Mouse (Mus musculus): ENCODE measurements around the gene Irf4.

- TF ChIP-seq CTCF (IDR thresholded peaks at IDR 0.05; ENCODE audit: borderline replicate concordance, control insufficient read depth, extremely low read depth, insufficient read depth, low read length, poor library complexity): no peak
- TF ChIP-seq POLR2A (IDR thresholded peaks at IDR 0.05; ENCODE audit: control insufficient read depth, extremely low read depth, insufficient read depth, low read length, poor library complexity): no peak
These were observed 43.3 kb downstream of the Irf4 start for GRCm38 (mm10) chr13:30792308-30792707.

Data from thymus, adult 2 months (tissue).